Mouse (Mus musculus) intestine, embryonic 14.5 days (tissue): ENCODE measurements around the gene Ccn1. TPM values are rescaled to one million over a fixed set of nuclear protein-coding genes. Genes with fewer than 3 reads are reported as not detected.

Experiments used
- ATAC-seq: fragments of 200-750 bp; cut with Nextera tagmentation; replicated peaks from 2 replicates; pipeline ENCODE4 v1.8.0; 2017; ENCODE audit warnings: low read depth, moderate number of reproducible peaks, moderate TSS enrichment, moderate library complexity; ENCODE audit not compliant: low FRiP score, low TSS enrichment
- DNase-seq: peaks from one replicate; pipeline ENCODE4 v3.0.0-alpha.2; 2018; ENCODE audit warnings: low spot score
- H3K27ac ChIP-seq: fragments of 300-500 bp; sonication (generic); 2 replicates; pipeline ENCODE4 v1.5.1; 2014; ENCODE audit warnings: low read depth, mild to moderate bottlenecking, control low read depth
- H3K27me3 ChIP-seq: fragments of 300-500 bp; sonication (generic); replicated peaks from 2 replicates; pipeline ENCODE4 v1.6.1; 2014; ENCODE audit warnings: low read length, control low read depth; ENCODE audit not compliant: control insufficient read depth, insufficient read depth
- H3K36me3 ChIP-seq: fragments of 300-500 bp; sonication (generic); 2 replicates; pipeline ENCODE4 v1.6.1; 2014; ENCODE audit warnings: low read length, control low read depth; ENCODE audit not compliant: control insufficient read depth, insufficient read depth
- H3K4me1 ChIP-seq: fragments of 300-500 bp; sonication (generic); replicated peaks from 2 replicates; pipeline ENCODE4 v1.6.1; 2014; ENCODE audit warnings: low read length, control low read depth, mixed read lengths; ENCODE audit not compliant: control insufficient read depth, insufficient read depth
- H3K4me2 ChIP-seq: fragments of 300-500 bp; sonication (generic); 2 replicates; pipeline ENCODE4 v1.6.1; 2014; ENCODE audit warnings: low read length
- H3K4me3 ChIP-seq: fragments of 300-500 bp; sonication (generic); 2 replicates; pipeline ENCODE4 v1.5.1; 2014; ENCODE audit warnings: low read depth, low read length, control low read depth, mixed read lengths
- H3K9ac ChIP-seq: fragments of 300-500 bp; sonication (generic); 2 replicates; pipeline ENCODE4 v1.6.1; 2014; ENCODE audit warnings: mild to moderate bottlenecking, low read length
- H3K9me3 ChIP-seq: fragments of 300-500 bp; sonication (generic); 2 replicates; pipeline ENCODE4 v1.6.1; 2016; ENCODE audit warnings: low read length, control low read depth; ENCODE audit not compliant: control insufficient read depth
- WGBS: fragments of 180-500 bp; shearing (Covaris S2); extraction: QIAGEN DNeasy Blood & Tissue Kit; methylation state at CpG from one replicate; pipeline ENCODE4 v1.1.7; 2014; 5-methylcytosine and 5-hydroxymethylcytosine counted together
- polyA plus RNA-seq: library from polyadenylated mRNA; unstranded; fragments of >200 nt; fragmentation: Nextera tagmentation; extraction: Ambion mirVana; gene quantifications from 2 replicates; pipeline ENCODE4 v1.2.1, GENCODE M21; 2014

The Ccn1 gene
- polyA plus RNA-seq, 1 experiment from 2014 or later: 34.7 TPM

DNA sequence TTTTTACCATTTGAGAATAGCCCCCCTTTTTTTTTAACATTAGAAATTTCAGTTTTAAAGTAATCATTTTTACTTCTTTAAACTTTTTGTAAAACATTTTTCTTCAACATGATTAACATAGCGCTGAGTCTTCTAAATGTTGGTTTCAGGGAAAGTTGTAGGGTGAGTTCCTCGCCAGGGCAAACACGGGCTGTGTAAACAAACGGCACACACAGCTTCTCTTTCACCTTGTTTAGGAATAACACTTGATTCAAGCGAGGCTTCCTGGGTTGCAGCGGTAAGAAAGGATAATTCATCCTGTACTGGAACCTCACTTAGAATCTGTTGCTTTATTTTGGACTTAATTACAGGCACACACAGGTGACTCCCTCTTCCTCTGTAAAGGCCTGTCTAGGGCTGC is 48.4 kb downstream of the Ccn1 start:
- Histone ChIP-seq H3K27me3 (no peaks in the 10 kb centered on the region), H3K36me3 (peaks cover 66% of the 10 kb centered on the region), H3K4me2 (no peak overlapping the region), H3K9me3 (no peaks in the 10 kb centered on the region), H3K27ac (no peak overlapping the region), H3K4me1 (peaks cover 7% of the 10 kb centered on the region), H3K9ac (no peak overlapping the region), H3K4me3 (no peak overlapping the region)
- 44% methylated on average over 6 of the region's 6 CpGs for WGBS
- ATAC-seq (no peak), DNase-seq (no peak)

- ATAC-seq (no peak), DNase-seq (no peak)
- H3K36me3 ChIP-seq: peaks cover 69% of the 10 kb centered on the region
- 69% methylated on average over 6 of the region's 6 CpGs for WGBS
- no peak overlapping the region for H3K27ac ChIP-seq
- no peaks in the 10 kb centered on the region for H3K9me3 ChIP-seq
- H3K4me1 ChIP-seq: peaks cover 7% of the 10 kb centered on the region
- H3K27me3 ChIP-seq: no peaks in the 10 kb centered on the region
- H3K9ac ChIP-seq: no peak overlapping the region
- no peak overlapping the region for H3K4me2 ChIP-seq
- H3K4me3 ChIP-seq: no peak overlapping the region
Measured at GRCm38 (mm10) chr3:145600801-145601200, 49.0 kb downstream of the Ccn1 start.

GRCm38 (mm10) chr3:145599059-145599458 is 50.7 kb downstream of the Ccn1 start:
- H3K4me1 ChIP-seq: peaks cover 7% of the 10 kb centered on the region
- no peak overlapping the region for H3K4me2 ChIP-seq
- no peak overlapping the region for H3K4me3 ChIP-seq
- no peak overlapping the region for H3K9ac ChIP-seq
- H3K27me3 ChIP-seq: no peaks in the 10 kb centered on the region
- H3K9me3 ChIP-seq: no peaks in the 10 kb centered on the region
- H3K27ac ChIP-seq: no peak overlapping the region
- DNase-seq (no peak), ATAC-seq (no peak)
- peaks cover 67% of the 10 kb centered on the region for H3K36me3 ChIP-seq
- 90% methylated on average over 7 of the region's 7 CpGs for WGBS

Other genes with a start within 250 kb of the Ccn1 start
- 29.3 and 32.5 TPM in 2 replicates for gene Znhit6, start 73.8 kb downstream of the Ccn1 start, polyA plus RNA-seq
- 45.3 and 46.9 TPM in 2 replicates for gene Ddah1, start 108.7 kb upstream of the Ccn1 start, polyA plus RNA-seq